Mouse (Mus musculus) lung, embryonic 14.5 days (tissue): ENCODE results near the gene Rhbdf1. TPM values are rescaled to one million over a fixed set of nuclear protein-coding genes. Genes with fewer than 3 reads are reported as not detected.

Experiments used
- ATAC-seq: fragments of 200-750 bp; cut with Nextera tagmentation; 2 replicates; pipeline ENCODE4 v1.8.0; 2017; ENCODE audit warnings: mild to moderate bottlenecking, moderate TSS enrichment, moderate library complexity; ENCODE audit not compliant: insufficient read depth
- DNase-seq: peaks from one replicate; pipeline ENCODE4 v3.0.0-alpha.2; 2015
- H3K27ac ChIP-seq: fragments of 300-500 bp; sonication (generic); 2 replicates; pipeline ENCODE4 v1.5.1; 2014; ENCODE audit warnings: low read depth, mild to moderate bottlenecking, moderate library complexity
- H3K27me3 ChIP-seq: fragments of 300-500 bp; sonication (generic); 2 replicates; pipeline ENCODE4 v1.6.1; 2014; ENCODE audit warnings: low read length, control low read depth; ENCODE audit not compliant: insufficient read depth
- H3K36me3 ChIP-seq: fragments of 300-500 bp; sonication (generic); 2 replicates; pipeline ENCODE4 v1.6.1; 2014; ENCODE audit warnings: control low read depth; ENCODE audit not compliant: insufficient read depth
- H3K4me1 ChIP-seq: fragments of 300-500 bp; sonication (generic); 2 replicates; pipeline ENCODE4 v1.6.1; 2014; ENCODE audit warnings: antibody characterized with exemption, control low read depth; ENCODE audit not compliant: insufficient read depth
- H3K4me2 ChIP-seq: fragments of 300-500 bp; sonication (generic); 2 replicates; pipeline ENCODE4 v1.6.1; 2014; ENCODE audit warnings: mild to moderate bottlenecking
- H3K4me3 ChIP-seq: fragments of 300-500 bp; sonication (generic); 2 replicates; pipeline ENCODE4 v1.5.1; 2014; ENCODE audit warnings: low read depth, low read length
- H3K9ac ChIP-seq: fragments of 300-500 bp; sonication (generic); 2 replicates; pipeline ENCODE4 v1.6.1; 2014
- H3K9me3 ChIP-seq: fragments of 300-500 bp; sonication (generic); 2 replicates; pipeline ENCODE4 v1.6.1; 2016; ENCODE audit warnings: low read depth, low read length, control low read depth
- CTCF ChIP-seq: IDR thresholded peaks from 2 replicates; pipeline ENCODE4 v1.5.1; 2016; ENCODE audit warnings: antibody characterized with exemption, low read depth
- WGBS: fragments of 180-500 bp; shearing (Covaris S2); extraction: QIAGEN DNeasy Blood & Tissue Kit; methylation state at CpG from one replicate; pipeline ENCODE4 v1.1.7; 2014; 5-methylcytosine and 5-hydroxymethylcytosine counted together
- polyA plus RNA-seq: library from polyadenylated mRNA; unstranded; fragments of >200 nt; fragmentation: Nextera tagmentation; extraction: Ambion mirVana; gene quantifications from 2 replicates; pipeline ENCODE4 v1.2.1, GENCODE M21; 2014

Rhbdf1 gene
- polyA plus RNA-seq, 1 experiment from 2014 or later = 63.9 TPM

- Histone ChIP-seq H3K9me3 (no peaks in the 10 kb centered on the region), H3K4me2 (no peak overlapping the region), H3K4me1 (peaks cover 9% of the 10 kb centered on the region), H3K4me3 (no peak overlapping the region), H3K27ac (no peak overlapping the region), H3K27me3 (no peaks in the 10 kb centered on the region), H3K9ac (no peak overlapping the region), H3K36me3 (peaks cover 73% of the 10 kb centered on the region)
- ATAC-seq = 0 out of 2 replicates have a peak, but pooled peaks have one; percentile 50
- DNase-seq = peak; percentile 83
- TF ChIP-seq CTCF = peak; percentile 99
- 65% methylated on average over 5 of the region's 5 CpGs for WGBS
Observed at GRCm38 (mm10) chr11:32238093-32238860, 16.2 kb upstream of the Rhbdf1 start.

GRCm38 (mm10) chr11:32237411-32237795 is 15.3 kb upstream of the Rhbdf1 start:
- no peak for DNase-seq
- no peaks in the 10 kb centered on the region for H3K9me3 ChIP-seq
- no peak overlapping the region for H3K4me2 ChIP-seq
- no peaks in the 10 kb centered on the region for H3K27me3 ChIP-seq
- H3K4me3 ChIP-seq = no peak overlapping the region
- no peak overlapping the region for H3K9ac ChIP-seq
- H3K4me1 ChIP-seq = peaks cover 9% of the 10 kb centered on the region
- no peak for TF ChIP-seq CTCF
- WGBS = 80% methylated on average over 3 of the region's 3 CpGs
- ATAC-seq = no peak
- peaks cover 73% of the 10 kb centered on the region for H3K36me3 ChIP-seq
- H3K27ac ChIP-seq = no peak overlapping the region

- 58% methylated on average over 9 of the region's 9 CpGs for WGBS
- Histone ChIP-seq H3K36me3 (peaks cover 78% of the 10 kb centered on the region), H3K9me3 (no peaks in the 10 kb centered on the region), H3K27ac (no peak overlapping the region), H3K4me2 (no peak overlapping the region), H3K9ac (no peak overlapping the region), H3K27me3 (no peaks in the 10 kb centered on the region), H3K4me3 (no peak overlapping the region), H3K4me1 (peaks cover 9% of the 10 kb centered on the region)
- peak; percentile 78 for TF ChIP-seq CTCF
- DNase-seq (peak; percentile 82), ATAC-seq (no peak)
Observed at GRCm38 (mm10) chr11:32236712-32237410, 14.8 kb upstream of the Rhbdf1 start.

- 54% methylated on average over 2 of the region's 2 CpGs for WGBS
- peak overlapping the region; percentile 30; the same call in 1 of the 2 replicates for H3K27ac ChIP-seq
- no peak for TF ChIP-seq CTCF
- H3K36me3 ChIP-seq = peaks cover 79% of the 10 kb centered on the region
- H3K27me3 ChIP-seq = no peaks in the 10 kb centered on the region
- no peaks in the 10 kb centered on the region for H3K9me3 ChIP-seq
- ATAC-seq (0 out of 2 replicates have a peak, but pooled peaks have one; percentile 6), DNase-seq (no peak)
- no peak overlapping the region for H3K4me2 ChIP-seq
- no peak overlapping the region for H3K4me3 ChIP-seq
- H3K4me1 ChIP-seq = peaks cover 9% of the 10 kb centered on the region
- H3K9ac ChIP-seq = no peak overlapping the region
Observed at GRCm38 (mm10) chr11:32236132-32236531, 14.0 kb upstream of the Rhbdf1 start.

GRCm38 (mm10) chr11:32235646-32236045 is 13.5 kb upstream of the Rhbdf1 start:
- 30% methylated on average over 3 of the region's 3 CpGs for WGBS
- ATAC-seq (peak; percentile 70), DNase-seq (peak; percentile 92)
- TF ChIP-seq CTCF = no peak
- Histone ChIP-seq H3K9ac (no peak overlapping the region), H3K27ac (no peak overlapping the region; the same call in 1 of the 2 replicates), H3K9me3 (no peaks in the 10 kb centered on the region), H3K4me3 (no peak overlapping the region), H3K27me3 (no peaks in the 10 kb centered on the region), H3K4me2 (no peak overlapping the region), H3K4me1 (peaks cover 9% of the 10 kb centered on the region), H3K36me3 (peaks cover 80% of the 10 kb centered on the region)

GRCm38 (mm10) chr11:32234816-32235485 is 12.9 kb upstream of the Rhbdf1 start:
- TF ChIP-seq CTCF = no peak
- H3K27me3 ChIP-seq = no peaks in the 10 kb centered on the region
- H3K9ac ChIP-seq = no peak overlapping the region
- H3K4me2 ChIP-seq = no peak overlapping the region
- WGBS = 83% methylated on average over 6 of the region's 6 CpGs
- ATAC-seq = no peak
- H3K4me3 ChIP-seq = no peak overlapping the region
- peak overlapping the region; percentile 54; the same call in 1 of the 2 replicates for H3K27ac ChIP-seq
- H3K9me3 ChIP-seq = no peaks in the 10 kb centered on the region
- H3K4me1 ChIP-seq = peaks cover 9% of the 10 kb centered on the region
- DNase-seq = no peak
- H3K36me3 ChIP-seq = peaks cover 80% of the 10 kb centered on the region

- no peaks in the 10 kb centered on the region for H3K9me3 ChIP-seq
- no peak overlapping the region for H3K9ac ChIP-seq
- peaks cover 9% of the 10 kb centered on the region for H3K4me1 ChIP-seq
- no peak overlapping the region for H3K4me2 ChIP-seq
- ATAC-seq (no peak), DNase-seq (no peak)
- TF ChIP-seq CTCF = no peak
- H3K36me3 ChIP-seq = peaks cover 81% of the 10 kb centered on the region
- no peak overlapping the region for H3K4me3 ChIP-seq
- H3K27ac ChIP-seq = no peak overlapping the region
- H3K27me3 ChIP-seq = no peaks in the 10 kb centered on the region
- 92% methylated on average over 3 of the region's 3 CpGs for WGBS
Observed at GRCm38 (mm10) chr11:32233895-32234294, 11.8 kb upstream of the Rhbdf1 start.
